Mouse (Mus musculus): Measurements from ENCODE around the gene Abhd2.

Gene Abhd2

DNA sequence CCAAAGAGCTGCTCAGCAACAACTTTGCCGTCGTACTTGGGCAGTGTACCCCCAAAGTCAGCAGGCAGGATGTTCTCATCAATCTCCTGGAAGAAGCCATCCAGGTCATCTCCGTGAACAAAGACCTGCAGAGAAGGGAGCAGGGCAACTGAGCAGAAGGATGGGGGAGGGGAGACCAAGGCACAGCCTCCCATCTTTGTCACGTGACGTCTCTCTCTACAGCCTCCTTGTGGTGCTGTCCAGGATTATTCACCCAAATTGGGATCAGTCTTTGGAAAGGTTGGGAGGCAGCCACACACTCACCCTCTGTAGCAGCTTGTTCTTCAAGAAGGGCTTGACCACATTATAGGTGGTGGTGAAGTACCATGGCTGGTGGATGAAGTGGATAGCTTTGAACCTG, 102.6 kb downstream of the Abhd2 start:
- no peak for DNase-seq (ENCODE audit: low spot score in 2 of 2)

DNA sequence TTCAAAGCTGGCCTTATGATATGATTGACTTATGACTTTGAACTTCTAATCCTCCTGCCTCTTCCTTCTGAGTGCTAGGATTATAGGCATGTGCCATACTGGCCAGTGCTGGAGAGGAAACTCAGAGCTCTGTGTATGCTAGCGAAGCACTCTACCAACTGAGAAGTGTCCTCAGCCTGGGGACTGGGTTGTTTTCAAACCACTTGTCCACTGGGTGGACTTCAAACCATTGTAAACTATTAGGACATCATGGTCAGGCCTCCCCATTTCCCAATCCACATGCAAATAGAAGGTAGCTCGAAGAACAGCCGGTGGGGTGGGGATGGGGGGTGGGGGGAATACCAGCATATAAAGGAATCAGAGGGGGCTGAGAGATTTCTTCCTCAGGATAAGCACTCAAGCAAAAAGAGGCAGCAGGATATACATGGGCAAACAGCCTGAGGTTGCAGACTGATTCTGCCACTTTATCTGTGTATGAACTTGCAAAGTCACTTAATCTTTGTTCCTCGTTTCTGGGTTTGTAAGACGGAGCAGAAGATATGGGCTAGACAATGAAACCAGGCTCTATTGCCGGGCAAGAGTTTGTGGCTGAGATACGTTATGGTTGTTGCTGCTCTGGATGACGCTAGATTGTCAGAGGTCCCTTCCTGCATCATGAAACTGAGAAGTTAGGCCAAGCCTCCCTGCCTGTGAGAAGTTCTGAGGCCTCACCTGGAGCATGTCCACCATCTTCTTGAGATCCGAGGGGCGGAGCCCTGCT, 103.7 kb downstream of the Abhd2 start:
- DNase-seq (ENCODE audit: low spot score in 2 of 2): no peak

DNA sequence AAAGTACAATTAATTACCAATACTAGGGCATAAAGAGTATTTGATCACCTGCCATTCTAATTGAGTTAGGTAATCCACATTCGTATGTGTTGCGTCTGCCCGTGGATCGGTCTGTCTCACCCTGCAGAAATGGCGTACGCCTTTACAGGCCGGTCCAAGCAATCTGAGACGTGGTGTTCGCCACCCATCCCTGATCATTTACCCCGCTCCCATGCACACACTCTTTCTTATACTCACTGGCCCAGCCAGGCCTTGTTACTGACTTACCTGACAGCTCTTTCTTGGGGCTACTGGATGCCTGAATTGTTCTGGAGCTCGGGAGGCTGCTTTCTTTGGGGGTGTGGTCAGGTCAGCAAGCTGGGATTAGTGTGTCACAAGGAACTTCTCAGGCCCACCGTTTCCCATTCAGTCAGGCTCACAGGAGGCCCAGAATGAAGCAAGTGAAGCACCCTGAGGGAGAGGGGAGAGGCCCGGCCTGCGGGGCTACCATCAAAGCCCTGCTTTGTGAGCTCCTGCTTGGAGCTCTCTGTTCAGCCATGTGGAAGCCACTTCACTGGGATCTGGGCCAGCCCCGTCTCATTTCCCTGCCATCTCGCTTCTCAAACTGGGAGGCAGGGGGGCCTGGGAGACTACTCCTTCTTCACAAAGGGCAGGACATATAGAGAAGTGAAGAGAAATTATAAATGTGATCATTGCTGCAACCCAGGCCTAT, 113.6 kb downstream of the Abhd2 start, which contains the start of gene Rlbp1:
TSS of gene Rlbp1 (minus strand) at position 627 of the 712 bp plus-strand sequence.
- DNase-seq (ENCODE audit: low spot score in 2 of 2): no peak

GRCm38 (mm10) chr7:79387140-79387539, 114.1 kb downstream of the Abhd2 start:
- no peak for DNase-seq (ENCODE audit: low spot score in 2 of 2)

GRCm38 (mm10) chr7:79387991-79388390, 115.0 kb downstream of the Abhd2 start:
- no peak for DNase-seq (ENCODE audit: low spot score in 2 of 2)

DNA sequence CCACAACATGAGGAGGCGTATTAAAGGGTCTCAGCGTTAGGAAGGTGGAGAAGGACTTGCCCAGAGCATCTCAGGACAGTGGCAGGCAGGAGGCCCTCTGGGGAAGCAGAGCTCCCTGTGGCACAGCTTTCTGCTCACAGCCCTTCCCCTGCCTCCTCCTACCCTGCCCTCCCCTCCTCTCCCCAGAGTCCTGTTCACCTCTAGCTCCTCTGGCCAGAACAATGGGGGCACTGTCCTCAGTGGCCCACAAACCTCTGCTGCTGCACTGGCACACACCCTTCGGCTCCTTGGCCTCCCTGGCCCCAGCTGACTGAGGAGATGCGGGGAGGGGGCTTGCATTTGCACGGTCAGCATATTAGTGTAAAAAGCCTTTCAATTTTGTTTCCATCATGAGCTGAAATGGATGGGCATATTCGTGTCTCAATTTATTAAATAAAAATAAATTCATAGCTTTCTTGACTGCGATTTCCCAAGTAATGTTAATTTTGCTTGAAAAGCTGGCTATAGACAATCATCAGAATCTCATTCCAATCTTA, 115.7 kb downstream of the Abhd2 start:
- no peak for DNase-seq (ENCODE audit: low spot score in 2 of 2)

DNA sequence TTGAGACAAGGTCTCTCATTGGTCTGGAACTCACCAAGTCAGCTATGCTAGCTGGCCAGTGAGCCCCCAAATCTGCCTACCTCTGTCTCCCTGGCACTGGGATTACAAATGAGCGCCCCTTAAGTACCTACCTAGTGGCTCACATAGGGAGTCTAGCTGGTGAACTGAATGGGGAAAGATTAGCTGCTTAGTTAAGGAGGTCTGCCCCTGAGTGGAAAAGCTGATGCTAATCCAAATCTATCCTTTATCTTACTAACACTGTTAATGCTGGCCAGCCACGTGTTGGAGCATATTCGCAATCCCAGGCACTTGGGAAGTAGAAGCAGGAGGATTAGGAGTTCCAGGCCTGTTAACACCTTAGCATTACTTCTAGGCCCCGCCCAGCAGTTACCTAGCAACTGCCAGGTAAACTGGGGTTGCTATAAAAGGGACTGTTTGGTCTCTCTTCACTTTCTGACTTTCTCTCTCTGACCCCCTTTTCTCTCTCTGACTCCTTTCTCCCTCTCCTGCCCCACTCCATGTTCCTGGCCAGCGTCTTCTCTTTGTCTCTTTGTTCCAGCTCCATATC, 117.2 kb downstream of the Abhd2 start:
- DNase-seq (ENCODE audit: low spot score in 2 of 2): no peak

- DNase-seq (ENCODE audit: low spot score in 2 of 2): no peak
Measured at GRCm38 (mm10) chr7:79391471-79391870, 118.5 kb downstream of the Abhd2 start.

DNA sequence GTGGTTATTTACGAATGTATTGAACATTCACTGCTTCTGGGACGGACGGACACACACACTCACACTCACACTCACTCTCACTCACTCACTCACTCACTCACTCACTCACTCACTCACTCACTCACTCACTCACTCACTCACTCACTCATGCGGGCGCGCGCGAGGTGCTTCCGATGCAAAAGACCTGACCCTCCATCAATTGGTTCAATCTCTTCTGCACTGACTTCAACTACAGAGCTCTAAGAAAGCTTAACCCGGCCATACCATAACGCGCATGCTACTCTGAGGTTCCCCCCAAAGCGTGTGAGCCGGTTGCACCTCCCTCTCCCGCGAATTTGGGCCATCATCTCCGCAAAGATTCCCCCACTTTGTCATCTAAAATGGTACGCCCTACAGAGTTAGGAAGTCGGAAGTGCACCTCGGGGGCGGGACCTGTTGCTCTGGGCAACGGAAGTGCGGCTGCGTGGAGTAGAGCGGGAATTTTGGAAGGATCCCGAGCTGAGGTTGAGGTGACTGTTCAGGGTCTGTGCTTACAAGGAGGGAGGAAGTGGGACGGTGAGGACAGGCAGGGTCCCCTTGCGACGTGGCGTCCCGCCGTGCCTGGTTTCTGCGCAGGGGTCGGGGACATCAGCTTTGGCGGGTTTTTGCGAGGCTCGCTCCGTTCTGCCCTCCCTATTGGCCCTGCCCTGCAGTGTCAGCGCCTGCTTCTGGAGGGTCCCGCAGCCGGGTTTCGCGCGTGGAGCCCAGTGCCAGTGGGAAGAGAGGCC, 119.1 kb downstream of the Abhd2 start, which contains the start of gene Fanci:
TSS of gene Fanci (plus strand) at position 47 of the 767 bp plus-strand sequence.
- DNase-seq (ENCODE audit: low spot score in 2 of 2): peak; percentile 97 to 99

DNA sequence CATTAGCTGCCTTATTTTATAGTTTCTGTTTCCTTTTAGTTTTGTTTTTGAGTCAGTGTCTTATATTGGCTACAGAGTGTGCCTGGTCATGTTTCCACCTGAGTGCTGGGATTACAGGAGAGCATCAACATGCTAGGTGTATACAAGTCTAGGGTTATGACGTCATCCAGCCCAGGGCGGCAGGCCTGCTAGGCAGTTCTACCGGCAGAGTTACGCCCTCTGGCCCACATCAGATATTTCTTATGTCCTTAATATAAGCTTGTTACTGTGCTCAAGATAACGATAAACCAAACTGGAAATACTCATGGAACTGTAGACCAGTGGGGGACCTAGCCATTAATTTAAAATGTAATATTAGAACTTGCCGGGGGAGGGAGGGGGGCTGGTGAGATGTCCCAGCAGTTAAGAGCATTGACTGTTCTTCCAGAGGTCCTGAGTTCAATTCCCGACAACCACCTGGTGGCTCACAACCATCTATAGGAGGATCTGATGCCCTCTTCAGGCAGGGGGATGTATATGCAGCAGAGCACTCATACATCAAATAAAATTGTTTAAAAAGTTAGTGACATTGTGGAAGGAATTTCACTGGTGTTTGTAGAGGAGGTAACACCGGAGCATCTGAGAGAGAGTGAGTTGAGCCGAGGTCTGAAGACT, 120.0 kb downstream of the Abhd2 start:
- DNase-seq (ENCODE audit: low spot score in 2 of 2): peak; percentile 23 to 68

GRCm38 (mm10) chr7:79393924-79394323, 120.9 kb downstream of the Abhd2 start:
- DNase-seq (ENCODE audit: low spot score in 2 of 2): no peak

DNA sequence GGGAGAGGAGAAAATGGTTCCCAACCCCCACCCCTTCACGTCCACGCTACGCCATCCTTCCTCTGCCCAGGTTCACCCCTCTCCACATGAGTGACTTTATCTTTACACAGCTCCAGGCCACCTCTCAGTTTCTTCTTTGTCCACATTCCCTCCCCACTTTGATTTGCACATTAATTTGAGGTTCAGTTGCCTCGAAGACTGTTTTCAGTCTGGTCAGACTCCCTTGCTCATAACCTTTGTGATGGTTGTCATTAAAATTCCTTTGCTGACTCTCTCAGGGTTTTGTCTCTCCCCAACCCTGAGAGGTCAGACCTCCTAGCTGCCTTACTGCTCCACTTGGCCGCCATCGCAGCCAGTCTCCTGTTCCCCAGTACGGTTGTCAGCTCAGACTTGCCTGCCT, 121.7 kb downstream of the Abhd2 start:
- no peak for DNase-seq (ENCODE audit: low spot score in 2 of 2)

GRCm38 (mm10) chr7:79395186-79395585, 122.2 kb downstream of the Abhd2 start:
- DNase-seq (ENCODE audit: low spot score in 2 of 2): no peak

DNA sequence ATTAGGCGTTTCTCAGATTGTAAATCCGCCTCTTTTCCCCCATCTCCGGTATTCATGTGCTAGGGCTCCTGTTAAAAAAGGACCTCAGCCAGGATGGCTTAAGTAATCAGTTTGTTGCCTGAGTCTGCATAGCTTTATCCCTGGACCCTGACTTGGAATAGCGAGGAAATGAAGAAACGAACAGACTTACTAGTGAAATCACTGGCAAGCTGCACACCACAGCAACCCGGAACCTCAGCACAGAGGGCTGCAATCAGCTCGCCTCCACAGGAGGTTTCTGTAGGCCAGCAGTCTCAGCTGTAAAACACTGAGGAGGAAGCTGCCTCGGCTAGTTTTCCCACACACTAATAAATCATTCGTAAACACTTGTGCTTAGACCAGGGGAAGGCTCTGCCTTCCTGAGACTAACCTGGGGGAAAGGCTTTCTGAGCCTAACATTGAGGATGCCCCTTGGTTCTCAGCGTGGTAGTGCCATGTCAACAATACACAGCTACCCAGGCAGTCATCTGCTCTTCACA, 124.5 kb downstream of the Abhd2 start:
- DNase-seq (ENCODE audit: low spot score in 2 of 2): no peak

- no peak for DNase-seq (ENCODE audit: low spot score in 2 of 2)
Measured at GRCm38 (mm10) chr7:79398426-79398825, 125.4 kb downstream of the Abhd2 start.

DNA sequence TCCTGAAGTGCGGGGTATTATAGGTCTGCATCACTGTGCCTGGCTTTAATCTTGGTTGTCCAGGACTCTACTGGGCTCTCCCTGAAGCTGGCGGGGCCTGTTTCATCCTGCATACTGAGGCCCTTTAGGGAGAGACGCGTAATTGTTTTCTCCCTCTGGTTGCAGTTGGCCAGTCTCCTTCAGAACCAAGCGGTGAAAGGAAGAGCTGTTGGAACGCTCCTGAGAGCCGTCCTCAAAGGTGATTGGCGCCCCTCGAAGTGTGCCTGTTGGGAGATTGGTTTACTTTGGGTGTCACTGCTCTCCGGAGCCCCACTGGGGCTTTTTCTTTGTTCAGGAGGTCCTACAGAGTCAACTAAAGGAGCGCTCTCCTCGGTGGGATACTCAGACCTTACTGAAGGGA, 126.0 kb downstream of the Abhd2 start:
- DNase-seq (ENCODE audit: low spot score in 2 of 2): no peak

- DNase-seq (ENCODE audit: low spot score in 2 of 2): no peak
Measured at GRCm38 (mm10) chr7:79400296-79400695, 127.3 kb downstream of the Abhd2 start.

GRCm38 (mm10) chr7:79414449-79415375, 141.7 kb downstream of the Abhd2 start:
- no peak for DNase-seq (ENCODE audit: low spot score in 2 of 2)
